Mouse (Mus musculus): ENCODE data around the gene Abcf1.

GRCm38 (mm10) chr17:35923281-35923680, 46.3 kb downstream of the Abcf1 start:
- TF ChIP-seq POLR2A (IDR thresholded peaks at IDR 0.05; ENCODE audit: borderline replicate concordance, control insufficient read depth, low read depth, low read length) (no peak), CTCF (IDR thresholded peaks at IDR 0.05; ENCODE audit: control insufficient read depth, insufficient read depth, low read length) (no peak)

Measured in bone marrow, adult 2 months (tissue).